Mouse (Mus musculus) kidney, adult 8-10 months (tissue): ENCODE data around the gene Mapkap1.

Experiments used
- DNase-seq, 2 experiments: peaks; one replicate each; pipeline ENCODE4 v3.0.0; 2022

Mapkap1 gene

DNA sequence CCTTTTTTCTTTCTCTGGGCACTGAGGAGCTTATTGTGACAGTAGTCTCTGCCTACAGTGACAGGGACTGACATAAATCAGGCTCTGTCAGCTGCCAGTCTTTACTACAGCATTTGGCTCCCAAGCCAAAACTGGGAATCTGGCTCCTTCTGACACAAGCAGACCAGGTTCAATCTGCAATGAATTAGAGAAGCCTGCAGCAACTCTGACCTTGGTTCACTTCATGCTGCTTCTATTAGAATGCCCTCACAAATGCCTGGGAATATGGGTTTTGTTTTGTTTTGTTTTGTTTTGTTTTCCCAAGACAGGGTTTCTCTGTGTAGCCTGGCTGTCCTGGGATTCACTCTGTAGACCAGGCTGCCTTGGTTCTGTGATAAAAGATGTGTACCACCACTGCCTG is 126.7 kb downstream of the Mapkap1 start:
- no peak for DNase-seq

DNA sequence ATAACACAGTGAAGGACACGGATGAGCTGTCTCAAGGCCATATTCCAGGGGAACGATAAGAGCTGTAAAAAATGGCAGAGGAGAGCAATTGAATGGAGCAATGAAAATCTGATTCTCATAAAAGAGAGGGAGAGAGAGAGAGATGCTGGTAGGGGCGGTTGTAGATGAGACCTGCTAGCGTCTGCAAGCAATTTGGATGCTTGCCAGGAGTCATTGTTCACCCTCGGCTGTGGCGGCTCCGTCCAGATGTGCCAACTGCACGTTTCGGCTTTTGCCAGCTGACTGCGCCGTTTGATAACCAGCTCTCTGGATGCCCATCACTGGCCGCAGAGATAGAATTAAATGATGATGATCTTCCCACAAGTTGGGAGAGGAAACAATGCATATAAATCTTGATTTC is 128.4 kb downstream of the Mapkap1 start:
- DNase-seq: peak in 1 of 2 experiments; percentile 9

DNA sequence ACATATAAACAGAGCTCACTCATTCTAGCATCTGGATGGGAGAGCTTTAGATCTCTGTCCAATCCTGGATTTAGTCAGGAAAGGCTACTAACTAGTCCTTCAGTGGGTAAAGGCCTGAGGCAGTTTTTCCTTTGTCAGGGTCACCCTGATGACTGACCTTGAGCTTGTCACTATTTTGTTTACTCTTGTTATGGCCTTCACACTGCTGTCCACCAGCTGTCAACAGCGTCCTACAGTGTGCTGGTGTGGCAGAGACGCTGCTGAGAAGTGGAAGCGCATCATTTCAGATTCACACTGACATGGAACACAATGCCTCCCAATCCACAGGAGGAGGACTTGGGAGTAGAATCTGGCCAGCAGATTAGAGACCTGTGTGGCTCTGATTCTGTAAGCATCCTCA is 130.8 kb downstream of the Mapkap1 start:
- no peak for DNase-seq

DNA sequence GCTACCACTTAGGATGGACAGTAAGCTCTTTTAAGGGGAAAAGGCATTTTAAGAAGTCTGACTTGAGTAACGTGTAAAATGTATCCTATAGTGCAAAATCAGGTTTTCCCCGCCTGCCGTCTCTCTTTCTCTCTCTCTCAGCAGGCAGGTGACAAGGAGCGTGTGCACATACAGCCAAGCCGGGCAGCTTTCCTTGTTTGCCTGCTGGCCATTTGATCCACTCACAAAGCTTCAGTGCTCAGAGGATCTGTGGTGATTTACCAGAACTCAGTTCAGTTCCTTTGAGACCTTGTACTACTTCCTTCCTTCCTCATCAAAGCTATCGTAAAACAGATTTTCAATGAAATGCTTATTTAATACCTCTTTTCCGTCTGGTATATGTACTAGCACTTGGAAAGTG is 137.0 kb downstream of the Mapkap1 start:
- DNase-seq: no peak

DNA sequence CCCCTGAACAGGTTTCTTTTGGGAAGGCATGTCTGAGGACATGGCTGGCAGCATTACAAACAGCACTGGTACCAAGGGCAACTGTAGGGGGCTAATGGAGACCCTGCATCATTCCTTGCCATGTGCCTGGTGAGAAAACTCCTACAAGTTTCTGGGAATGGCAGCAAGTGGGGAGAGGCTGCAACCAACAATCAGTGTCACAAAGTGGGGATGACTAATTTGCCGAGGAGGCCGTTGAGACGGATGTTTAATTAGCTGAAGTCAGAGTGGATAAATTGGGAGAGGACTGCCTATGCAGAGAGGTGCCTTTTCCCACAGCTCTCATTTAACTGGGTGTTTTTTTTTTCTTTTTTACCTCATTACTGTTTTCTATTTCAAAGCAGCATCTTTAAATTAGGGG is 137.4 kb downstream of the Mapkap1 start:
- DNase-seq: no peak

DNA sequence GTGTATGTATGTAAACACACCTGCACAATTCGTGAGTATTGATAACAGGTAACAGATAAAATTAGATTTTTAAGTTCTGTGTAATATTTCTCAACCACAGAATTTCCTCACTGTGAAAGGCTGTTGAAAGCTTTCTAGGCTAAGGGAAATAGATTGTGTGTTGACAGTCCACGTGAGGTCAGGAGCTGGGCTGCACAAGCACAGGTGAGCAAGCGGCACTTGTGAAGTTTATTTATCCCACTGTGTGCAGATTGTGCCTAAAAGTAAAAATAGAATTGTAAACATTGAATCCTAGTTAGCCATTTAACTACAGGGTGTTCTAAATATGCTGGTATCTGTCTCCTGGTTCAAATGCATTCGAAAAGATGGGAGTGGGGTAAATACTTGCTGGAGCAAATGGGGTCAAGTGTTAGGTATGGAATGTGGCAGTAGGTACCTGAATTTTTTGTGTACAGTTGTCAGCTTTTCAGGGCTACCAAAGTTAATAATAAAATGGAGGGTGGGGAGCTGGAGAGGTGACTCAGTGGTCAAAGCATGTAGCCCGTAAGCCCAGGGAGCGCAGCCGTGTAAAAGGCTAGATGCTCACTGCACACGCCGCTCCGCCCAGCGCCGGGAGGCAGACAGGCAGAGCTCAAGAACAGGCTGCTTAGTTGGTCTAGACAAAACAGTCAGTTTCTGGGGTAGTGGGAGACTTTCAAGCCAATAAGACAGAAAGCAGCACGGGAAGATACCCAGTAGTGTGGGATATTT is 138.2 kb downstream of the Mapkap1 start:
- DNase-seq: no peak

DNA sequence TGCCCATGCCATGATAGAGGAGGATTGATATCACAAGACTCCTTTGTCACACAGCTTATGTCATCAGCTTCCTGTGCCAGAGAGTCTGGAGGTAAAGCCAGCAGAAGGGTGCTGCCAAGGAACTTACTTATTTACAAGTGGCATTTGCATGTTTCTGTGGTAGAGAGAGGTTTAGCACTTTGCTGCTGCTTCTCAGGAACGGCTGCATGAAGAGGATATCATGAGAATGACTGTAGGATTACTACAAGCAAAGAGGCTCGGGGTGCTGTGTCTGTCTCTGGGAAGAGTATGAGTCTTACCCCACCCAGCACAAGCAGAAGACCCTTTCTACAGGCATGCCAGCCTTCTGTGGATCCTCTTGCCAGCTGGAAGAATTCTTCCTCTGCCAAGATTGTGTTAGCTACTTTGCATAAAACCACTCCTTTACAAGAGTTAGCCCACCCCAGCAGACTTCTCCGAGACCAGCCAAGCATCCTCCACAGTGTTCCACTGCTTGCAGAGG is 139.7 kb downstream of the Mapkap1 start:
- DNase-seq: no peak

DNA sequence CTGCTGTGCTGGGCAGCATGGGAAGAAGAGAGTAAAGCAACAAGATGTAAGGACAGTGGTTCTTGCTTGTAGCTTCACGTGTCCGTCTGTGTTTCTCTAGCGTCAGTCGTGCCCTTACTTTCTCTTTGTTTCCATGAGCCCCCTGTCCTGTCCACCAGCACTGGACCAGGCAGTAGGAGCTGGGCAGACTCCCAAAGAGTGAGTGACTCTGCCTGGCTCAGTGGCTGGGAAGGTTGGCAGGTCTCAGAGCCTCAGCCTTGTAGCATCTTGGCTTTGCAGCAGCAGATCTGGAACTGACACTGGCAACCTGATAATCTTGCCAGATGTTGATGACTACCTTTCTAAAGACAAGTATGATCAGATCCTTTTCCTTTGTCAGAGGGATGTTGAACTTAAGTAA is 140.9 kb downstream of the Mapkap1 start:
- no peak for DNase-seq

DNA sequence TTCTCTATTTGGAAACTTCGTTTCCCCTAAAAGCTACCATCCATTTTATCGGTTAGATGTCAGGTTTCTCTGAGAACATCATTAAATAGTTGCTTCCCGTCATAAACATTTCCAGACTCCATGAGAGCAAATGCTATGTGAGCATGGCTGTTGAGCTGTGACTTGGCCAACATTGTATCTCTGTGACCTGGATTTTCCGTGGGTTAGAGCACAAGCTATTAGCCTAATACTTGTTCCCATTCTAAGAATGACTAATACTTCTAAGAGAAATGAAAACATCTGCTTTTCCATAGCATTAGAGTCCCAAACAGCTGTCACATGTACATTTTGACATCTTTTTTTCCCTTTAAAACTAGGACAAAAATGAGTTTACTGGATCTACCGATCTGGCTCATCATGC is 142.4 kb downstream of the Mapkap1 start:
- no peak for DNase-seq

DNA sequence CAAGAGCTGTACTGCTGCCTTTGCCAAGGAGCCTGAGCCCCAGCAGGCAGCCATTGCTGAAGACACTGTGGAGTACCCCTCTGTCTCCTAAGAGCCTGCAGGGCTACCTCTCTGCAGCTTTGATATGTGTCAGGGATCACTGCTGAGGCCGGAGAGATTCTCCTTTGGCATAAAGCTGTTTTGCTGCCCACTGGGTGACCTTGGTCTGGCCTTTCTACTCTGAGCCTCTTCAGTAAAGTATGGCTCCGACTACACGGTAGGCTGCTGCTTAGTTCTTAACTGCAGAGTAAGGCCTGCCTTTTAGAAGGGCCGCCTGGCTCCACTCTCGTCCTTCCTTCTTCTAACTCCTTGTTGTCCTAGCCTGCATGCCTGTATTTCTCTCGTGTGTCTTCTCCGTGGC is 142.9 kb downstream of the Mapkap1 start:
- no peak for DNase-seq

DNA sequence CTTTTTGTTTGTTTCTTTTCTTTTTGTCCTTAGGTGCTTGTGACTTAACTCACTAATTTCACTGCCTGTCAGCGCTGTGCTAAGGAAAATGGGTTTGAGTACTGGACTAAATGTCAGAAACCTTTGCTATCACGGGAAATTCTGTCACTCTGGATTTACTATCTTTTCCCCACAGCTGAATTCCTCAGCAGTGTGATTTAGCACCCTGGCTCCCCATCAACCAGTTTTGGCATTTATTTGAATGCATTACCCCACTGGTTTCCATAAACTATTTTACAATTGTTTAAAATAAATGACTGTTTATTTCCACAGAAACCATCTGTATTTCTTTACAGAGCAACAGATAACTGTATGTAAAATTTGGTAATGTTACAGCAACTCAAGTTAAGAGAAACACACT is 146.2 kb downstream of the Mapkap1 start:
- no peak for DNase-seq

DNA sequence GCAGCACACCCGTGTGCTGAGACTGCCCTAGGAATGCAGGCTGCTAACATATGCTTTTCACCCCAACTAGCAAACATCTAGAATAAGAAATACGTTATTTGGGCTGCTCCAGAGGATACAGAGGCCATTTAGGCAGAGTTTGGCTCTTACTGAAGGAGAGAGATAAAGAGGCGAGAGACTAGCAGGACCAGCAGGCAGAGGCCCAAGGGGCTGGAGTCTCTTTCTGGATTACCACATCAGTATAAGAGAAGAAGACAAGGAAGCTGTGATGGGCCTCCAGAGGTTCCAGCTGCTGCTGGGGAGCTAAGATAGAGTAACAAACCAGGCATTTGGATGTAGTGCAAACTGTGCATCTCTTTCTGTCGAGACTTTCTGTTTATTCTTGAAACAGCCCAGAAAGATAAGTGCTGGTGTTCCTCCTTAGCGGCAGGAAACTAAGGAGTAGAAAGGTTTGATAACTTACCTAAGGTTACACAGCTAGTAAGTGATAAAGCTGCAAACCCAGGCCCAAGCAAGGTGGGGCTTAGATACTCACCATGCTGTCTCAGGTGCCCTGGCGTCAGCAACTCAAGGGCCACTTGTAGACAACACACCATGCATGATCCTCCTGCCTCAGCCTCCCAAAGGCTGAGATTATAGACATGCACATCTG is 147.1 kb downstream of the Mapkap1 start:
- no peak for DNase-seq

DNA sequence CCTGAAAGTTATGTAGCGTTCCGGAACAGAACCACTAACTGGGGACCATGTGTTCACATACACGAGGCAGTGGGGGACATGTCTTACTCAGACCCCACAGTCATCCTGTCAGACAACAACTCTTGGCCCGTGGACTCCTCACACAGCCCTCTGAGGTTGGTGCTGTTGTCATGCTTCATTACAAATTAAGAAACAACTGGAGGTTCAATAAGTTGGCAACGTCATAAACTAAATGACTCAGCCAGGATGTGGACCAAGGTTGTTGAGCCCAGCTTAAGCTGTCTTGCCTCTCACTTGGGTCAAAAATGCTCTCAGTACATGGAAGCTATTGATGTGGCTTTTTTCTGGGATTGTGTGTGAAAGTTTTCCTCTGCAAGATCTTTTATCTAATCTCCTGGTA is 153.6 kb downstream of the Mapkap1 start:
- no peak for DNase-seq

DNA sequence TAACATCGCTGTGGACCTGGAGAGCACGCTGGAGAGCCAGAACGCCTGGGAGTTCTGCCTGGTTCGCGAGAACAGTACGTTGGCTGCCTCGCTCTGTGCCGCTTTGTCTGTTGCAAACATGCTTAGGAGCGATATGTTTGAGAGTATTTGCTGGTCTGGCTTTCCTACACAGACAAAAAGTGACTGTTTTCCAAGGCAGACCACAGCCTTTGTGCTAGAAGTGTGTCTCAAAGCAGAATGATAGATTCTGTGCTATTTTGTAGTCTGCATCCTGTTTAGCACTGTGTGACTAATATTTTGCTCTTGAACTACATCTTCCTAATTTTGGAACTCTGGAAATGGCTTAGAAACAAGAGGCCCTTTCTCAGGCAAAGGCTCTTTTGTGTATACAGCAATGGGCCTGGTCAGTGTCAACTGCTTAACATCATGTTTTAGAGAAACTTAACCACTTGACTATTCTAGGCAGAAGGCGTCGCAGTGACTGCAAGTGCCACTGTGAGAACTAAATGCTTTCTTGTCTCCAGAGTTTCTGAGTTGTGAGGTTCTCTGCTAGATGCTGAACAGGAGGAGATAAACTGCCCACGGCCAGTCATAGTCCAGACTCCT is 156.6 kb downstream of the Mapkap1 start:
- DNase-seq: no peak

DNA sequence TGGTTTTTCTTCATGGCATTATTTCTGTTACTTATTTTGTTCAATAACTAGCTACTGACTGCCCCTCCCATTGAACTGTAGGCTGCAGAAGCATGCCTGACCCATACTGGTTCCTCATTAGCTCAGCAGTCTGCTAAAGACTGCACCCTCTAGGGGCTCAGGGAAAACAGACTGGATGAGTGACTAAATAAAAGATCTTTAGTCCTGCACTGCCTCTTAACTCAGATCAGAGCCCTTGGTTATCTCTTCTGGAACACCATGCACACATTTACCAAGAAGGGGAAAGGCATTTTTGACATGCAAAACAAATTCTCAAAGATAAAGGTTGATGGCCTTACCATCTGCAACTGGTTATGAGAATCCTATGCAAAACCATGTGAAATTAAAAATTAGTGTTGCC is 157.3 kb downstream of the Mapkap1 start:
- DNase-seq: no peak

DNA sequence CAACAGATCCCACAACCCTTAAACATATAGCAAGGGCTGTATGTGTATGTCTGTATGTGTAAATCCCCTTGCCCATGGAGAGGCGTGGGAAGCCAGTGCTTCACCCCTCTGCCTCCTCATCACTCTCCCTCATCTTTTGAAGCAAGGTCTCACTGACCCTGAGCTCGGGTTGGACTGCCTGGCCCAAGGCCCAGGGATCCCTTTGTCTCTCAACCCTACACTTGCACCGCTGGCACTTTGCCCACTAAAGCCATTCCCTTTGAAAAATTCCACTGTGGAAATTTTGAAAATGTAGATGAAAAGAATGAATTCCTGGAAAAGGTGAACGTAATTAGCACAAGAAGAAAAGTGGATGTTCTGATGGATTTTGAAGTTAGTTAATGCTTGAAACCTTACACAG is 159.6 kb downstream of the Mapkap1 start:
- peak; percentile 58 to 66 for DNase-seq

DNA sequence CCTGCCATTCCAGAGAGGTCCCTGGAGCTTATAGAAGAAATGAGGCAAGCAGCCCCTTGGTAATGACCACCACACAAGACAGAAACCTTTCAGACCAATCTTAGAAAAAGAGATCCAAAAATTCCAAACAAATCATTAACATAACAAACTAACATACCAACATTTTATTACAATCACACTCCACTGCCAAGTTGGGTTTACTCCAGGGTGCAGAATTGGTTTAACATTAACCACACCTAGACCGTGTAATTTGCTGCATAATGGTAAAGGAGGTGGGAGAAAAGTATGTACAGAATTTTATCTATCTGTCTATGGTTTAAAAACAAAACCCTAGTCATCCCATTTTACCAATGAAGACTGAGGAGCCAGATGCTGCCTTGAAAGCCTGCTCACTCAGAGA is 160.0 kb downstream of the Mapkap1 start:
- peak; percentile 66 to 70 for DNase-seq

DNA sequence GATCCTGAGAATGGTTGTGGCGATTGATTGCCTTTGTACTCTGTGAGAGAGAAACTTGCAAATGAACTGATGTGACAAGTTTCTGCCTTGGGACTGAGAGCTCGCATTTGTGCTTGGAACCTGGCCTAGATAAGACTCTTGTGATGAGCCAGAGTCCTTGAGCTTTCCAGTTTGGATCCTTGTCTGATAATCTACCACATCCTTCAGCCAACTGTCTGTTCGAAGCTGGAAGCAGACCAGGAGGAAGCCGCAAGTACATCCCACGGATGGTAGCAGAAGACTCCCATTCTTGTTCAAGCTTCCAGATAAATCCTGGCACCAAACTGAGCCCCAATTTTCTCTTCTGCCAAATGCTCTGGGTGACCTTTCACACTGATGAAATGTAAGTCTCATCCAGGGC is 162.6 kb downstream of the Mapkap1 start:
- DNase-seq: no peak

DNA sequence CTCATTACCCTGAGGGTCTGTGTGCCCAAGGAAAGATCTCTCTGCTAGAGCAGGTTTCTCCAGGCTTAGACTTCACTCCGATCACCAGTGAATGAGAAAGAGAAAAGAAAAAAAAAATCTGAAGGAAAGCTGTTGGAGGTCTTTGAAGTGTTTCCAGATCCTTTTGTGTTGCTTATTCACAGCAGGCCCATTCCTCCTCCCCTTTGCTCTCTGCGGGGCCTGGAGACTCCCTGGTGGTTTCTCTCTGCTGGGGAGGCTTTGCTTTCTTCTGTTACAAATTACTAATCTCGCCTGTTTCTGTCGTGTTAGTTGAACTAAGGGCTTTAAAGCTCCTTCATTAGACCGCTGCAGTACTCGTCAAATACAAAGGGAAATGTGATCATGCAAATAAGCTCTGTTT is 163.8 kb downstream of the Mapkap1 start:
- DNase-seq: no peak

DNA sequence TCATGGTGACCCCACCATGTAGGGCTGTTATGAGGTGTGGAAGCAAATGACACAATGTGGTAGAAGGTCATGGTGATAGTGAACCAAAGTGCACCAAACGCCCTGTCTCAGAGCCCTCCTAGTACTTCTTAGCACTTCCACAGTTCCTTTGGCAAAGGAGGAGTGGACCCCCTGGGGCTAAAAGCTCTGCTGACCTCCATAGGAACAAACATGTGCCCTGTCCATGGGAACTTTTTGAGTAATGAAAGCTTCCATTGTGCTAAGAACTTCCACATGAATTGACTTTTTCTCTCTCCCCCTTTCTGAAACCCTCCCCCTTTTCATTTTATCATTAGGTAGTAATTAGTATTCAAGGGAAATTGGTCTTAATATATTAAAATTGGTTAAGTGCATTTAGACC is 164.5 kb downstream of the Mapkap1 start:
- no peak for DNase-seq

DNA sequence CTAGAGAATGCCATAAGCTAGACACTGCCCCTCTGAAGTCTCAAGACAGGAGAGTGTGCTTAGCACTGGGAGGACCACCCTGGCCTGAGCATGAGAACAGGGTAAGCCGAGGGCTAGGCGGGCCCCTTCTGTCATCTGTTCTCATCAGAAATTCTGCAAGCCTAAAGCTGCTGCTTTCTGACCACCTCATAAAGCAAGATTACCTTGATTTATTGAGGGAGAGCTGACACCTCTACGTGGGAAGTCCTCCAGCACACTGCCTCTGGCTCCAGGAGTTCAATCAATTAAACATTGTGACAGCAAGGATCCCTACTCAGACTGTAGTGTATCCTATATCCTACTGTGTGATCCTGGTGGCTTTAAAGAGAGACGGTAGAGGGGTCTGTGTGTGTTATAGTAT is 166.5 kb downstream of the Mapkap1 start:
- no peak for DNase-seq

DNA sequence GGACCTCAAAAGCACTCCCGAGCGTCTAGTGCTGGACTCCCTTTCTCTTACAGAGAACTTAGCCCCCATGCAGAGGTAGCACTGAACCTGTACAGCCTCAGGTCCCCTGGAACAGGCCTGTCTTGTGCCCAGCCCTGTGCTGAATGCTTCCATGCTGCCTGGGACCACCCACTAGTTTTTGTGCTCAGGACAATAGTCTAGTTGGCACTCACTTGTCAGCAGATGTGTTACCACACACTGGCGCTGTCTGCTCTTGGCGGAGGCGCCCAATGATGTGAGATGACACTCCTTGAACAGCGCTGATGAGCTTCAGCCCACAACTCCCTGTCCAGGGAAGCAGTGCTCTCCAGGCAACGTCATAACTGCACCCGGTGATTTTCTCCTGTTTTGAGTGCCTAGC is 182.0 kb downstream of the Mapkap1 start:
- DNase-seq: no peak

DNA sequence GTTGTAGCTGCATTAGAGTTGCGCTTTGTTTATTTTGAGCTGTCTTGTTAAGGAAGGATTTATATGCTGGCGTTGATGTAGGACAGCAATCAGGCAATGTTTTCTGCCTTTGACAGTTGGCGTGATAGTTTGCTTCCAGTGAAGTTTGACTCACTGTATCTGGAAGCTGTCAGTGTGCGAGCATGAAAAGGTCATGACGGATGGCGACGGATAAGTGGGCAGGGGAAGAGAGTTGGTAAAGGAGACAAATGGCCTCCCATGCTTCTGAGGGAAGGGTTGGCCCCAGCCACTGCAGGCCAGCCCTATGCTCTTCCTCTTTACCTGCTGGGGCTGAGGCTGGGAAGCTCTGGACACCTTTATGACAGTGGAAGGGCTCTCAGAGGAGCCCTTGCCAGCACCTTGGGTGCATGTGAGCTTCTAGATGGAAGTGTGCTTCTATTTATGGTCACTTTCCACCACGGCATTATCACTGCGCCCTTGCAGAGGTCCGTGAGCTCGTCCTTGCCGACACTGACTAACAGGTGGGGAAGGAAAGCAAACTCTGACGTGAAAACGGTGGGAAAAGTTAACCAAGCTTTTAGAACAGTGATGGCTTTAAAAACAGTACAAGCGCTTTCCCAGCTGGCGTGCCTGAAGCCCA is 185.3 kb downstream of the Mapkap1 start:
- DNase-seq: no peak
